Mouse (Mus musculus): ENCODE results near the gene Pnpla1.

GRCm38 (mm10) chr17:28907959-28908358 lies 49.7 kb downstream of the Pnpla1 start:
- no peak for TF ChIP-seq CTCF (IDR thresholded peaks at IDR 0.05; ENCODE audit: low read depth)
- TF ChIP-seq EP300 (optimal IDR thresholded peaks at IDR 0.05) = no peak

Measured in stomach, postnatal 0 days (tissue).